Mouse (Mus musculus): ENCODE data around the gene Pex12. TPM values are rescaled to one million over a fixed set of nuclear protein-coding genes. Genes with fewer than 3 reads are reported as not detected.
"Not testable (repeated sequence)": the region's sequence is repeated elsewhere in the genome, so short reads cannot be mapped to it uniquely, and the experiment has no call there.

Pex12 gene
- total RNA-seq (2021), result 10 to 100 TPM in 1 of 2 experiments, 1 to 10 TPM in 1; 7.9 to 11.8 TPM

- DNase-seq, result peak; percentile 94 to 96
- intact Hi-C loops (cut with DNase I), result no loop called here
These were observed at the start of gene Pex12 for GRCm38 (mm10) chr11:83302526-83303251. Gene Pex12, minus strand, starts transcription at chr11:83302586.

- intact Hi-C loops (cut with DNase I), result loop anchor here (10.0 kb wide), 1 partner anchor 143 kb away; no protein-coding TSS in a partner anchor
- no peak for DNase-seq
These were observed 39.4 kb upstream of the Pex12 start for GRCm38 (mm10) chr11:83341716-83342245.

GRCm38 (mm10) chr11:83339705-83340104 is 37.3 kb upstream of the Pex12 start:
- no peak for DNase-seq

GRCm38 (mm10) chr11:83335826-83336225 is 33.4 kb upstream of the Pex12 start:
- intact Hi-C loops (cut with DNase I), result no loop called here
- DNase-seq, result no peak

More at GRCm38 (mm10) chr11:83339705-83340104, 37.3 kb upstream of the Pex12 start:
- intact Hi-C loops (cut with DNase I), result loop anchor here (10.0 kb wide), 1 partner anchor 145 kb away; no protein-coding TSS in a partner anchor

GRCm38 (mm10) chr11:83327427-83327826 is 25.0 kb upstream of the Pex12 start:
- intact Hi-C loops (cut with DNase I), result loop anchor here (1.0 kb wide), 1 partner anchor 98 kb away; no protein-coding TSS in a partner anchor
- DNase-seq, result peak; percentile 25 to 55

- intact Hi-C loops (cut with DNase I), result loop anchor here (1.0 kb wide), 1 partner anchor 99 kb away; no protein-coding TSS in a partner anchor
- DNase-seq, result not testable (repeated sequence)
These were observed 24.3 kb upstream of the Pex12 start for GRCm38 (mm10) chr11:83326692-83327091.

GRCm38 (mm10) chr11:83319048-83319447 is 16.7 kb upstream of the Pex12 start:
- intact Hi-C loops (cut with DNase I), result no loop called here
- no peak for DNase-seq

- DNase-seq, result no peak
- intact Hi-C loops (cut with DNase I), result no loop called here
These were observed 10.1 kb upstream of the Pex12 start for GRCm38 (mm10) chr11:83312471-83312870.

GRCm38 (mm10) chr11:83306700-83307253 is 4.4 kb upstream of the Pex12 start:
- DNase-seq, result no peak
- intact Hi-C loops (cut with DNase I), result no loop called here

- no peak for DNase-seq
- intact Hi-C loops (cut with DNase I), result no loop called here
These were observed 2.1 kb upstream of the Pex12 start for GRCm38 (mm10) chr11:83304485-83304884.

GRCm38 (mm10) chr11:83303751-83304150 is 1.4 kb upstream of the Pex12 start:
- DNase-seq, result no peak
- intact Hi-C loops (cut with DNase I), result no loop called here

GRCm38 (mm10) chr11:83302124-83302523 is 262 bp downstream of the Pex12 start:
- no peak for DNase-seq
- intact Hi-C loops (cut with DNase I), result no loop called here

GRCm38 (mm10) chr11:83301431-83301831 is 955 bp downstream of the Pex12 start:
- DNase-seq, result no peak
- intact Hi-C loops (cut with DNase I), result no loop called here

GRCm38 (mm10) chr11:83299724-83300123 is 2.7 kb downstream of the Pex12 start:
- DNase-seq, result no peak
- intact Hi-C loops (cut with DNase I), result loop anchor here (10.0 kb wide), 1 partner anchor 515 kb away; the partner anchor contains the start of gene Lig3

GRCm38 (mm10) chr11:83298225-83299195 is 3.9 kb downstream of the Pex12 start, which contains the start of gene Ap2b1:
Gene Ap2b1, plus strand, starts transcription at chr11:83299024.
- DNase-seq, result peak; percentile 90 to 91
- intact Hi-C loops (cut with DNase I), result loop anchor here (10.0 kb wide), 1 partner anchor 514 kb away; the partner anchor contains the start of gene Lig3

GRCm38 (mm10) chr11:83297816-83298215 is 4.6 kb downstream of the Pex12 start:
- intact Hi-C loops (cut with DNase I), result loop anchor here (10.0 kb wide), 1 partner anchor 513 kb away; the partner anchor contains the start of gene Lig3
- no peak for DNase-seq

- no peak for DNase-seq
- intact Hi-C loops (cut with DNase I), result loop anchor here (10.0 kb wide), 1 partner anchor 509 kb away; the partner anchor contains the start of gene Lig3
These were observed 8.3 kb downstream of the Pex12 start for GRCm38 (mm10) chr11:83294133-83294532.

- DNase-seq, result no peak
- intact Hi-C loops (cut with DNase I), result loop anchor here (10.0 kb wide), 1 partner anchor 508 kb away; the partner anchor contains the start of gene Lig3
These were observed 9.2 kb downstream of the Pex12 start for GRCm38 (mm10) chr11:83293182-83293581.

- intact Hi-C loops (cut with DNase I), result loop anchor here (10.0 kb wide), 1 partner anchor 507 kb away; the partner anchor contains the start of gene Lig3
- DNase-seq, result no peak
These were observed 10.2 kb downstream of the Pex12 start for GRCm38 (mm10) chr11:83292251-83292587.

Data from heart, postnatal 36 days (tissue).